Comparison of ENCODE assay signal across 10 mouse cellular contexts in the genomic region with DNA sequence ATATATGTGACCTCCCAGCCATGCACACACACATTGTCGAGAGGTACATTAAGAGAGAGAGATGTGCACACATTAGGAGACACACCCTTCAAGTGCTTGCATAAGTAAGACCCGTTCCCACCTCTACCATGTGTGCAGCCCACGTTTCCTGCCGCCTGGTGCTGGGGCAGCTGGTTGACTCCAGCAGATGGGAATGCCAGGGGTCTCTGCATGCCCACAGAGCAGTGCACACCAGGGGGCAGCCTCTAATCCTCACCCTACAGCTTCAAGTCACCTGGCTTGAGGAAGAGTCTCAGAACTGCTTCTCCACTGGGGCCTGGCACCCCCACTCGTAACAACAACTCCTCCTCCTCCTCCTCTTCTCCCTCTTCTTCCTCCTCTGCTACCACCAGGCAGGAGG. TPM values are rescaled to one million over a fixed set of nuclear protein-coding genes. Genes with fewer than 3 reads are reported as not detected.
DNase-seq lines count a peak whose midpoint lies in the region; ATAC-seq lines count a peak whose summit lies in the region.
"Had no signal": no experiment of that assay in that cellular context is flagged by ENCODE, and none has a peak within 500 bp of the region (broad histone marks: within the 10 kb centered on the region; RNA-seq: fewer than 3 reads in every experiment).

No protein-coding gene starts in this region.

- H3K36me3 ChIP-seq in heart, embryonic 11.5 days (ENCODE audit: control insufficient read depth, insufficient read depth, low read length) = no peaks in the 10 kb centered on the region
- H3K36me3 ChIP-seq in neural tube, embryonic 13.5 days = no peaks in the 10 kb centered on the region
- H3K36me3 ChIP-seq in intestine, embryonic 14.5 days (ENCODE audit: control insufficient read depth, insufficient read depth, low read length) = no peaks in the 10 kb centered on the region

- H3K9me3 ChIP-seq in heart, embryonic 11.5 days (replicated peaks; ENCODE audit: control insufficient read depth, low read length) = no peaks in the 10 kb centered on the region
- no peaks in the 10 kb centered on the region for H3K9me3 ChIP-seq in neural tube, embryonic 13.5 days
- no peaks in the 10 kb centered on the region for H3K9me3 ChIP-seq in intestine, embryonic 14.5 days (ENCODE audit: control insufficient read depth, low read length)

- no peaks in the 10 kb centered on the region for H3K27me3 ChIP-seq in heart, embryonic 11.5 days (ENCODE audit: control insufficient read depth, insufficient read depth, low read length)
- peaks cover 3% of the 10 kb centered on the region; the same call in 1 of the 2 replicates for H3K27me3 ChIP-seq in neural tube, embryonic 13.5 days
- no peaks in the 10 kb centered on the region for H3K27me3 ChIP-seq in intestine, embryonic 14.5 days (replicated peaks; ENCODE audit: control insufficient read depth, insufficient read depth, low read length)

- 24% methylated on average over 5 of the region's 5 CpGs for WGBS in heart, embryonic 11.5 days (ENCODE audit: insufficient replicate concordance)
- WGBS in neural tube, embryonic 13.5 days = 23% methylated on average over 5 of the region's 5 CpGs
- WGBS in intestine, embryonic 14.5 days = 19% methylated on average over 5 of the region's 5 CpGs

- H3K4me3 ChIP-seq in heart, embryonic 11.5 days (ENCODE audit: low read depth, low read length) = 0 out of 2 replicates have a peak overlapping the region, but pooled peaks have one; percentile 2
- no peak overlapping the region for H3K4me3 ChIP-seq in neural tube, embryonic 13.5 days
- H3K4me3 ChIP-seq in intestine, embryonic 14.5 days (ENCODE audit: low read depth, low read length) = no peak overlapping the region

- peaks cover 74% of the 10 kb centered on the region for H3K4me1 ChIP-seq in heart, embryonic 11.5 days (ENCODE audit: control insufficient read depth, insufficient read depth, low read length)
- H3K4me1 ChIP-seq in neural tube, embryonic 13.5 days (replicated peaks) = peaks cover 93% of the 10 kb centered on the region
- H3K4me1 ChIP-seq in intestine, embryonic 14.5 days (replicated peaks; ENCODE audit: control insufficient read depth, insufficient read depth, low read length) = peaks cover 55% of the 10 kb centered on the region

- H3K9ac ChIP-seq in heart, embryonic 11.5 days (ENCODE audit: low read depth, low read length) = peak overlapping the region; percentile 44
- H3K9ac ChIP-seq in neural tube, embryonic 13.5 days = peak overlapping the region; percentile 17; the same call in 1 of the 2 replicates
- H3K9ac ChIP-seq in intestine, embryonic 14.5 days (ENCODE audit: low read length) = no peak overlapping the region

- ATAC-seq in heart, embryonic 11.5 days (replicated peaks; ENCODE audit: insufficient number of reproducible peaks, low FRiP score, low TSS enrichment) = no peak
- no peak for ATAC-seq in neural tube, embryonic 13.5 days (ENCODE audit: low read depth)
- ATAC-seq in intestine, embryonic 14.5 days (replicated peaks; ENCODE audit: low FRiP score, low TSS enrichment, low read depth) = 0 out of 2 replicates have a peak, but pooled peaks have one; percentile 9
- ATAC-seq: CD4-positive, CD25-positive, alpha-beta regulatory T cell, adult 4 months had no signal

- peak overlapping the region; percentile 31 for H3K4me2 ChIP-seq in heart, embryonic 11.5 days
- H3K4me2 ChIP-seq in neural tube, embryonic 13.5 days = no peak overlapping the region
- H3K4me2 ChIP-seq in intestine, embryonic 14.5 days (ENCODE audit: low read length) = peak overlapping the region; percentile 26; the same call in 1 of the 2 replicates

- intact Hi-C loops in heart, postnatal 25 days (cut with DNase I) = no loop called here

- no peak for DNase-seq in heart, postnatal 25 days (ENCODE audit: low spot score)
- no peak for DNase-seq in neural tube, embryonic 10.5 days (ENCODE audit: extremely low spot score, low spot score)
- no peak for DNase-seq in intestine, embryonic 14.5 days (ENCODE audit: low spot score)
- no peak for DNase-seq in yolk sac, embryonic 10.5 days (ENCODE audit: low spot score)
- DNase-seq in frontal cortex, postnatal 10 days (ENCODE audit: low spot score in 2 of 2) = no peak
- DNase-seq in left cerebral cortex, adult 8-10 months (ENCODE audit: low spot score in 2 of 2) = no peak
- DNase-seq: thymus, postnatal 36 days had no signal

- peak overlapping the region; percentile 54; the same call in 1 of the 2 replicates for H3K27ac ChIP-seq in heart, embryonic 11.5 days (ENCODE audit: low read depth, low read length)
- H3K27ac ChIP-seq in neural tube, embryonic 13.5 days (replicated peaks) = peak overlapping the region; percentile 46
- peak overlapping the region; percentile 47 for H3K27ac ChIP-seq in intestine, embryonic 14.5 days (ENCODE audit: low read depth)

RNA-seq across cellular contexts. Expression of a gene that starts 19.7 kb away (rescaled TPM):
- polyA plus RNA-seq in heart, embryonic 11.5 days (2014; fragmentation: Nextera tagmentation; extraction: Ambion mirVana) = 7.0 and 9.1 TPM in 2 replicates
- total RNA-seq in heart, postnatal 25 days (2021) = 1 to 10 TPM; 7.8 to 8.3 TPM
- 13.6 and 15.3 TPM in 2 replicates for polyA plus RNA-seq in neural tube, embryonic 13.5 days (2015; fragmentation: Nextera tagmentation; extraction: Ambion mirVana)
- 12.1 and 12.7 TPM in 2 replicates for polyA plus RNA-seq in intestine, embryonic 14.5 days (2014; fragmentation: Nextera tagmentation; extraction: Ambion mirVana)
- 10 to 100 TPM; 20.8 to 23.0 (median 21.6) TPM for total RNA-seq in left cerebral cortex, adult 8-10 months (2022)
- polyA plus RNA-seq: CD4-positive, CD25-positive, alpha-beta regulatory T cell, adult 4 months had no signal
